Mouse (Mus musculus): Measurements from ENCODE around the gene Fads2. TPM values are rescaled to one million over a fixed set of nuclear protein-coding genes. Genes with fewer than 3 reads are reported as not detected.

Fads2 gene
- polyA plus RNA-seq, 1 experiment from 2014 or later, result 98.4 TPM

DNA sequence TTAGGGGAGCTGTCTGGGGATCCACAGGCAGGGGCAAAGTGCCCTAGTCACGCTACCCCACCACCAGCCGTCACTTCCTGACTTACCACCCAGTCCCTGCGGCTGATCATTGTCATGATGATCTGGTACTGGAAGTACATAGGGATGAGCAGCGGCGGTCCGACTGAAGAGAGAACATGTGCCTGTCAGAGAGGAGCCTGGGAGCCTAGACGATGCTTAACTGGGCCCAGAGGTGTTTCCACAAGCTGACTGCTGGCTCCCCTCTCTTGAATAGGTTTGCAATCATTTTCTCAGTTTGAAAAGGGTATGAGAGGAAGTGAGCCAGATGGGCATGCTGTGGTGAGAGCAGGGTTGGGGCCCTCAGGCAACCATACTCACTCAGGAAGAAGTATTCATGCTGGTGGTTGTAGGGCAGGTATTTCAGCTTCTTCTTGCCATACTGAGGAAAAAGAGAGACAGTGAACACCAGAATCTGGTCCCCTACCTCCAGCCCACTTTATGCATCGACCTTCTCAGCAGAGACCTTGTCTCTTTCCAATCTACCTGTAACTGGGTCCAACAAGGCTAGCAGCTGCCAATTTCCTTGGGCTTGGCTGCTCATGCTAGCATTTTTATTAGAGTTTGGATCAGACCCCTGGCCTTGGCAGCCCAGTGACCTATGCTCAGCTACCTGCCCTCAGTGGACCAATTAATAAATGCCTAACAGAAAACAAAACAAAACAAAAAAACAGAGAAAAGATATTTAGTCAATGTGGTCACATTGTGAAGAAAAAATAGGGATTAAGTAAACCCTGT is 31.2 kb downstream of the Fads2 start:
- H3K9me3 ChIP-seq (replicated peaks), result no peaks in the 10 kb centered on the region
- H3K4me1 ChIP-seq, result no peaks in the 10 kb centered on the region
- ATAC-seq (replicated peaks; ENCODE audit: low FRiP score), result no peak
- H3K27ac ChIP-seq, result no peak overlapping the region
- H3K9ac ChIP-seq, result no peak overlapping the region
- H3K36me3 ChIP-seq, result peaks cover 100% of the 10 kb centered on the region
- no peak overlapping the region for H3K4me2 ChIP-seq
- WGBS, result 87% methylated on average over 8 of the region's 8 CpGs
- no peaks in the 10 kb centered on the region for H3K27me3 ChIP-seq
- H3K4me3 ChIP-seq (replicated peaks), result no peak overlapping the region

DNA sequence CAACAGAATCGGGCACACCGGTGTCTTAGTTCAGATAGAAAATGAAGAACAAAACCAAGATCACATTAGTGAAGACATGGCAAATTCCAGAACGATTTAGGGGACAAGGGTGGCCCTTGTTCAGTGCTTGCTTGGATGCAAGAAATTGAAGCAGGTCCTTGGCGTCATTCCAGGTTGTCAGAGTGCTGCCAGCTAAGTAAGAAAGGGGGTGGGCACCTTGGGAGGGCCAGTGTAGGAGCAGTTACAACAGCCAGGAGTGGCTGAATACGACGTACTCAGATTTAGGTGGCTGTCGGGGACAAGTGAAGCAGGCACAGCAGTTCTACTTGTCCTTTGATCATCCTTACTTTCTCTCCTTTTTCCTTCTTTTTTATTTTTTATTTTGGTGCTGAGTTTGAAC is 33.8 kb downstream of the Fads2 start:
- ATAC-seq (replicated peaks; ENCODE audit: low FRiP score), result no peak

DNA sequence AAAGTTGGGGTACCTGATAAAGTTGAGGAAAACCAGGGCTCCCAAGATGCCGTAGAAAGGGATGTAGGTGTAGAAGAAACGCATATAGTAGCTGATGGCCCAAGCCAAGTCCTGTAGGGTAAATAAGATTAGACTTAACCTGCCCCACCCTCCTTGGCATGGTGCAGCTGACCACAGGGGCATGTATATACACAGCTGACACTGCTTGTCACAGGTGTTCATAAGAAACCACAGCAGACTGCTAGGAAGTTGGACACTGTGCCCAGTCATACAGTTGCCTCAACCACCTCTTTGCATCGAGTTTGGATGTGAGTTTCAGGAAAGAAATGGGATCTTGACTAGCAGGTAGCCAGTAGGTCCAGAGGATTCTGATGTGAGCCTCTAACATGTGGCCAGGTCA is 35.0 kb downstream of the Fads2 start:
- H3K9ac ChIP-seq, result no peak overlapping the region
- no peak overlapping the region for H3K4me2 ChIP-seq
- no peak overlapping the region for H3K27ac ChIP-seq
- H3K4me3 ChIP-seq (replicated peaks), result no peak overlapping the region
- H3K36me3 ChIP-seq, result peaks cover 100% of the 10 kb centered on the region
- no peak for ATAC-seq (replicated peaks; ENCODE audit: low FRiP score)
- no peaks in the 10 kb centered on the region for H3K4me1 ChIP-seq
- WGBS, result 96% methylated on average over 3 of the region's 3 CpGs
- H3K9me3 ChIP-seq (replicated peaks), result no peaks in the 10 kb centered on the region
- H3K27me3 ChIP-seq, result no peaks in the 10 kb centered on the region

More for the DNA sequence above, 33.8 kb downstream of the Fads2 start:
- H3K27me3 ChIP-seq, result no peaks in the 10 kb centered on the region
- no peak overlapping the region for H3K4me3 ChIP-seq (replicated peaks)
- 92% methylated on average over 7 of the region's 7 CpGs for WGBS
- no peak overlapping the region for H3K27ac ChIP-seq
- no peak overlapping the region for H3K9ac ChIP-seq
- no peaks in the 10 kb centered on the region for H3K4me1 ChIP-seq
- peaks cover 100% of the 10 kb centered on the region for H3K36me3 ChIP-seq
- H3K4me2 ChIP-seq, result no peak overlapping the region
- no peaks in the 10 kb centered on the region for H3K9me3 ChIP-seq (replicated peaks)

DNA sequence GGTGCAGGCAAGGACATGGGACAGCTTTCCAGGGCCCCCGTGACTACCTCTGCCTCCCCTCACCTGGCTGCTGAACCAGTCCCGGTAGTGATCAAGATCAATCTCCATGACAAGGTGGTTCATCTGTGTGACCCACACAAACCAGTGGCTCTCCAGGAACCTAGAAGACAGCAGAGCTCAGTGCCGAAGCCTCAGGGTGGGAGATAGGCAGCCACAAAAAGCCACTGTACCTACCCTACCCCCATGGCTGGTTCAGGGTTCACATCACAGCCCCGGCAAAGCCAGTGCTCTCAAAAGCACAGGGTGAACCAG is 35.4 kb downstream of the Fads2 start:
- WGBS, result 91% methylated on average over 4 of the region's 4 CpGs
- no peaks in the 10 kb centered on the region for H3K9me3 ChIP-seq (replicated peaks)

DNA sequence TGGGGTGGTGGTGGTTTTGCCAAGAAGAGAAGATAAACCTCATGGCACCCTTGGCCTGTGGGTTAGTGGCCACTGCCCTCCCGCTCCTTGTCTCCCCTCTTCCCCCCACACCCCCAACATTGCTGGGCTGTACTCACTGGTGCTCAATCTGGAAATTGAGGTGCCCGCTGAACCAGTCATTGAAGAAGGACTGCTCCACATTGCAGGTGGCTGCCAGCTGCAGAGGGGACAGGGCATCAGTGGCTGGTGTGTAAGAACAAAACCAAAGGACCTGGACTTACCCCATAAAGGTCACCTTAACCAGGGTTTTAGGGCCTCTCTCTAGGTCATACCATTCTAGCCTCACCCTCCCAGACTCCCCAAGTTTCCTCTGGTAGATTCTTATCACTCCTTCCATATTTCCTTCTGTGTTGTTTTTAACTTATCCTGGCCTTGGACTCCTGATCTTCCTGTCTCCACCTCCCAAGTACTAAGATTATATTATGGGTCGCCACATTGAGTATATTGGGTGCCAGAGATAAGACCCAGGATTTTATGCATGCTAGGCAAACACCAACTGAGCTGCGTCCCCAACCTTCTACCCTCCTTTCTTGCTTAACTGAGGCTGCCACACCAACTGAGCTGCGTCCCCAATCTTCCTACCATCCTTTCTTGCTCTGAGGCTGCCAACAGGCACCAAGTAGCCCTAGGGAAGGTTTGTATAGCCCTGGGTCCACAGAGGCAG is 35.9 kb downstream of the Fads2 start:
- Histone ChIP-seq H3K4me2 (no peak overlapping the region), H3K36me3 (peaks cover 100% of the 10 kb centered on the region), H3K9me3 (replicated peaks) (no peaks in the 10 kb centered on the region), H3K27me3 (no peaks in the 10 kb centered on the region), H3K9ac (no peak overlapping the region), H3K27ac (no peak overlapping the region), H3K4me3 (replicated peaks) (no peak overlapping the region), H3K4me1 (0 out of 2 replicates have a peak, but pooled peaks cover 3% of the 10 kb centered on the region)
- 94% methylated on average over 5 of the region's 5 CpGs for WGBS
- no peak for ATAC-seq (replicated peaks; ENCODE audit: low FRiP score)

More for the DNA sequence above, 35.4 kb downstream of the Fads2 start:
- Histone ChIP-seq H3K27me3 (no peaks in the 10 kb centered on the region), H3K9ac (no peak overlapping the region), H3K4me1 (no peaks in the 10 kb centered on the region), H3K27ac (no peak overlapping the region), H3K4me3 (replicated peaks) (no peak overlapping the region), H3K4me2 (no peak overlapping the region), H3K36me3 (peaks cover 100% of the 10 kb centered on the region)
- no peak for ATAC-seq (replicated peaks; ENCODE audit: low FRiP score)

DNA sequence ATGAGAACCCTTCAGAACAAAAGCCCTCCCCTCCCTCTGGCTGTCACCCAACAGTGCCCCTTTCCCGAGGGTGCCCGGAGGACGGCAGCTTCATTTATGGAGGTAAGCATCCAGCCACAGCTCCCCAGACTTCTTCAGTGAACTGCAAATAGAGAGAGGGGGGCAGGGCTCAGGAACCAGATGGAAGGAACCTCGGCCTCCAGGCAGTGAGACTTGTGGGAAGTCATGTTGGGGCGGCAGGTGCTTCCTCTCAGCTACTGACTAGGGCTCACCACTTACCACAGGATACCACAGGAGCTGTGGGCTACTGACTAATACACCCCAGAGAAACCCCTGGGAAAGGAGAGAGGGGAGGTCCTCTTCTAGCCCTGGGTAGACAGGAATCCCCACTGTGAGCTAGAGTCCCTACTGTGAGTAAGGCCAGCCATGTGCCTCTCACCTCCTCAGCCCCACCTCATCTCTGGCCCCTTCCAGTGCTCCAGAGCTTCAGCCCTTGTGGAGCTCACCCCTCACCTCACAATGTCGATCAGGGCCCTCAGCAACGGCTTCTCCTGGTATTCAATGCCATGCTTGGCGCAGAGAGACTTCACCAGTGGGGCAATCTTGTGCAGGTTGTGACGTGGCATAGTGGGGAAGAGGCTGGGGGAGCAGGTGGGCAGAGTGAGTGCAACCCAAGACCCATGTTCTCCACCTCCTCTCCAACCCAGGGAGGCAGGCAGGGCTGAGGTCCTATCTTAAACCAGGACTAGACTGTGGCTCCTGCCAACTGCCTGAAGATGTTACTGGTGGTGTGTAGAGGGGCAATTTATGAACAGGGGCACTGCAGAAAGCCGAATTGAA is 37.2 kb downstream of the Fads2 start:
- Histone ChIP-seq H3K36me3 (peaks cover 88% of the 10 kb centered on the region), H3K4me1 (peaks cover 3% of the 10 kb centered on the region; the same call in 1 of the 2 replicates), H3K4me2 (no peak overlapping the region), H3K4me3 (replicated peaks) (no peak overlapping the region), H3K27me3 (no peaks in the 10 kb centered on the region), H3K9me3 (replicated peaks) (no peaks in the 10 kb centered on the region), H3K9ac (no peak overlapping the region), H3K27ac (no peak overlapping the region)
- WGBS, result 84% methylated on average over 10 of the region's 10 CpGs
- ATAC-seq (replicated peaks; ENCODE audit: low FRiP score), result no peak

DNA sequence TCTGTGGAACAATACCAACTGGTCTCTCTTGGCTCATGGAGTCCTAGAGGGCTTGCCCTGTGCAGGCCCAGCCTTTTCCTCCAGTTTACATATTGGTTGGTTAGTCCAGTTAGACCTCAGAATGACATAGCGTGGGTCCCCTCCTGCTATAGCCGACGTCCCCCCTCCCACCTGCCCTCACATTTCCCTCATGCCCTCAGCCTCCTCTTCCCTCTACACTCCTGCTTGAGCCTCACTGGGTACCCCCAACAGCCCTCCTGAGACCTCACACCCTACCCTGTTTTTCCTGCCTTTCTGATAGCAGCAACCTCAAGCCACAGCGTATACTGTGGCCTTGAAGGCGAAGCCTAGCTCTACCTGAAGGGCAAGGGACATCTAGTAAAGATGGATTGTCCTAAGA is 38.7 kb downstream of the Fads2 start:
- no peak overlapping the region for H3K27ac ChIP-seq
- no peak overlapping the region for H3K9ac ChIP-seq
- no peaks in the 10 kb centered on the region for H3K27me3 ChIP-seq
- no peak overlapping the region for H3K4me2 ChIP-seq
- WGBS, result 94% methylated on average over 5 of the region's 5 CpGs
- no peaks in the 10 kb centered on the region for H3K9me3 ChIP-seq (replicated peaks)
- peaks cover 82% of the 10 kb centered on the region for H3K36me3 ChIP-seq
- peaks cover 7% of the 10 kb centered on the region for H3K4me1 ChIP-seq
- H3K4me3 ChIP-seq (replicated peaks), result no peak overlapping the region
- no peak for ATAC-seq (replicated peaks; ENCODE audit: low FRiP score)

DNA sequence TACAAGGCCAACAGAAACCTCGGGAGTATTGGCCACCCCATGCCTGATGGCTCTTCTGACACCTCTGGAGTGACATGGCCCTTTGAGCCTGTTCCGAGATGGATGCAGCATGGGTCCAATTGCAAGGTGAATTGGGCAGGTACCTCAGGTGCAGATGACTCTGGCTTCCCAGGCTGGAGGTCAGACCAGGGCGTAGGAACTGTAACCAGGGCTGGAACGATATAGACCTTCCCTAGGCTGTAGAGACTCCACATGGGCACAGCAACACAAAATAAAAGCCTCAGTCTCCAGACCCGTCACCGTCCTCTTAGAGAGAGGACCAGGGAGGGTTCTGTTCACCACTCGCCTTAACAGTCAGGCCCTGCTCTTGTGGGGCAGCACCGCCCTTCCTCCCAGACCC is 39.3 kb downstream of the Fads2 start:
- 85% methylated on average over 8 of the region's 8 CpGs for WGBS
- Histone ChIP-seq H3K9ac (no peak overlapping the region), H3K36me3 (peaks cover 82% of the 10 kb centered on the region), H3K4me3 (replicated peaks) (no peak overlapping the region), H3K9me3 (replicated peaks) (no peaks in the 10 kb centered on the region), H3K4me1 (peaks cover 12% of the 10 kb centered on the region), H3K27me3 (no peaks in the 10 kb centered on the region), H3K4me2 (no peak overlapping the region), H3K27ac (no peak overlapping the region)
- no peak for ATAC-seq (replicated peaks; ENCODE audit: low FRiP score)

DNA sequence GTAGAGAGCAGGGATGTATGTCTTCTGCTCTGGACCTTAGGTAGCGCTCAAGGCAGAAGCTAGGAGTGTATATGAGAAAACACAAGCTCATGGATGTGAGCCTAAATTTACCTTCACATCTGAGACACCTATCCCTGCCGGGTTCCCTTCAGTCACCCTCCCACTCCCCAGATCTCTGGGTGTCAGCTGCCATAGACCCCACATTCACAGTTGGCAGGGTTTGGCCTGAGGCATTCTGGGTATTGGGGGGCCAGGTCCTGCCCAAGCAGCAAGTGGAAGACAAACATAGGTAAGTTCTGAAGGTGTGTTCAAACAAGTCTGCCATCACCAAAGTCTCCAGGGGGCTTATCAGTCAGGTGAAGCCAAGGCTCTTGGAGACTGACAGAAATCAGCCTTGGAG is 39.9 kb downstream of the Fads2 start:
- H3K36me3 ChIP-seq, result peaks cover 81% of the 10 kb centered on the region
- H3K4me1 ChIP-seq, result peaks cover 19% of the 10 kb centered on the region
- no peak overlapping the region for H3K27ac ChIP-seq
- 90% methylated on average over 2 of the region's 2 CpGs for WGBS
- ATAC-seq (replicated peaks; ENCODE audit: low FRiP score), result no peak
- H3K4me3 ChIP-seq (replicated peaks), result no peak overlapping the region
- no peaks in the 10 kb centered on the region for H3K27me3 ChIP-seq
- no peaks in the 10 kb centered on the region for H3K9me3 ChIP-seq (replicated peaks)
- H3K9ac ChIP-seq, result no peak overlapping the region
- H3K4me2 ChIP-seq, result no peak overlapping the region

DNA sequence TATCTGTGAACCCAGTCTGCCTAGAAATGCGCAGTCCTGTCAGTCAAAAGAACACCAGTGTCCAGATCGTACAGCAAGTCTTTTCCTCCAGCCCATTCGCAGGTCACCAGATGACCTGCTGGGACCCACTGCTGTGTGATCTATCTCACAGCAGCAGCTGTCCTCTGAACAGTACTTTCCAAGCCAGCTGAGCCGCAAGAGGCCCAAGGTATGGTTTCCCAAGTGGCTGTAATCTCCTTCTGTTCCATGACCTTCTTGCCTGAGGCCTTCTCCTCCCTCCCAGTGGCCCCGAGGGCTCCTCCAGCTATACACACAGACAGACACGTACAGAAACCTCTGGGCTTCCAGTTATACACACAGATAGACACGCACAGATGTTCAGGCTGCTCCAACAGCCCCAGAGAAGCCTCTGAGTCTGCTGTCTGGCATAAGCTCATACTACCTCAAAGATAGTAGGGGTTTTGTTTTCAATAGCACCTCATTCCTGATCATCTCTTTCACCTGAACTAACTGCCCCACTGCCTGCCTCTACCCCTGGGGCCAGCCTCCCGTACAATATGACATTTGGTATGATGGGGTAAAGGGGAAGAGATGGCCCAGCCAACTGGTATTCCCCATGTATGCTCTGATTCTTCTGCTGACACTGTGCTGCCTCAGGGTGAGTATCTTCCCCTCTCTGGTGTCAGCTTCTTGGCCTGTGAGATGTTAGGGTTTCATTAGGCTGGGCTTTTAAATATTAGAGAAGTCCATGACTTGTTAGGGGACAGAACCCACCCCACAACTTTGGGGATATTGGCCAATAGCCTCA is 40.6 kb downstream of the Fads2 start:
- no peak for ATAC-seq (replicated peaks; ENCODE audit: low FRiP score)
- WGBS, result 66% methylated on average over 8 of the region's 8 CpGs
- Histone ChIP-seq H3K27ac (0 out of 2 replicates have a peak overlapping the region, but pooled peaks have one; percentile 20), H3K4me1 (peaks cover 20% of the 10 kb centered on the region), H3K9ac (no peak overlapping the region), H3K4me3 (replicated peaks) (no peak overlapping the region), H3K27me3 (no peaks in the 10 kb centered on the region), H3K9me3 (replicated peaks) (no peaks in the 10 kb centered on the region), H3K36me3 (peaks cover 80% of the 10 kb centered on the region), H3K4me2 (no peak overlapping the region)

DNA sequence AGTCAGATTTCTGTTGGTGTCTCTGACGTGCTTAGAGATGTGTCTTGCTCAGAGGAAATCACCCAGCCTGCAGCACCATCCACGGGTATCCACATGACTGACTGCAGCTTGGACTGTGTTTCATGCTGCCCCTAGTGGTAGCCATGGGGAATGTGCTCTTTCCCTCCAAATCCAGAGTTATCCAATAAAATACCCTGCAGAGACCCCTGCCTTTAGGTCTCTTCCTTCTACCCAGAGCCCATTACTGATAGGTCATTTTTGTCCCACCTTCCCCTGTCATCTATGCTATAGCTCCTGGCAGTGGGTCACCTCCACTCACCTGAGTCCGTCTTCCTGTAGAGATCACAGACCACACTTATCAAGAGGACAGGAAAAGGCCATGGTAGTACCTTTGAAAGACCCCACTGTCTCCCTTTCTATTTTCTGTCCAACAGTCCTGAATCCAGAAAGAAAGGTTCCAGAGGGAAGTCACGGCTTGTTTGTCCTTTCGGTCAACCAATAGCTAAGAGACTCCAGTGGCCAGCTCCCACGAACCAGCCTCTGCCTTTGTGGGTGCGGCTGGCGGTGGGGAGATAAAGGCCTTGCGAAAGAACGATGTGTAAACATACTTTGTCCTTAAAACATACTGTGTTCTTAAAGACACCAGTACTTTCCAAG is 41.5 kb downstream of the Fads2 start:
- WGBS, result 54% methylated on average over 10 of the region's 10 CpGs
- H3K36me3 ChIP-seq, result peaks cover 73% of the 10 kb centered on the region
- no peaks in the 10 kb centered on the region for H3K27me3 ChIP-seq
- no peak overlapping the region for H3K4me3 ChIP-seq (replicated peaks)
- H3K27ac ChIP-seq, result peak overlapping the region; percentile 57
- H3K9me3 ChIP-seq (replicated peaks), result no peaks in the 10 kb centered on the region
- no peak overlapping the region for H3K4me2 ChIP-seq
- H3K9ac ChIP-seq, result no peak overlapping the region
- peak; percentile 30; the same call in 1 of the 2 replicates for ATAC-seq (replicated peaks; ENCODE audit: low FRiP score)
- H3K4me1 ChIP-seq, result peaks cover 20% of the 10 kb centered on the region
